Mouse (Mus musculus): Measurements from ENCODE around the gene Ppm1j.

Gene Ppm1j

GRCm38 (mm10) chr3:104813227-104813626 is 32.4 kb downstream of the Ppm1j start:
- DNase-seq (ENCODE audit: low read depth, low spot score), result peak; percentile 43

GRCm38 (mm10) chr3:104814746-104815145 is 33.9 kb downstream of the Ppm1j start:
- peak; percentile 68 for DNase-seq (ENCODE audit: low read depth, low spot score)

- peak; percentile 95 for DNase-seq (ENCODE audit: low read depth, low spot score)
Observed at GRCm38 (mm10) chr3:104815346-104815745, 34.5 kb downstream of the Ppm1j start.

GRCm38 (mm10) chr3:104816130-104816529 is 35.3 kb downstream of the Ppm1j start:
- DNase-seq (ENCODE audit: low read depth, low spot score), result no peak

GRCm38 (mm10) chr3:104817481-104817990 is 36.7 kb downstream of the Ppm1j start:
- DNase-seq (ENCODE audit: low read depth, low spot score), result peak; percentile 54

GRCm38 (mm10) chr3:104817991-104818748 is 37.3 kb downstream of the Ppm1j start, which contains the start of gene Mov10:
Mov10 (minus strand) TSS chr3:104818563.
- DNase-seq (ENCODE audit: low read depth, low spot score), result peak; percentile 93

GRCm38 (mm10) chr3:104818749-104819134 is 37.9 kb downstream of the Ppm1j start:
- DNase-seq (ENCODE audit: low read depth, low spot score), result no peak

- DNase-seq (ENCODE audit: low read depth, low spot score), result no peak
Observed at GRCm38 (mm10) chr3:104820426-104820825, 39.6 kb downstream of the Ppm1j start.

- no peak for DNase-seq (ENCODE audit: low read depth, low spot score)
Observed at GRCm38 (mm10) chr3:104822413-104822812, 41.6 kb downstream of the Ppm1j start.

Measured in R1 (cell line).